Mouse (Mus musculus): ENCODE results near the gene Gatc. TPM values are rescaled to one million over a fixed set of nuclear protein-coding genes. Genes with fewer than 3 reads are reported as not detected.

Gatc gene
- polyA plus RNA-seq, 1 experiment from 2014 or later: 26.7 TPM

DNA sequence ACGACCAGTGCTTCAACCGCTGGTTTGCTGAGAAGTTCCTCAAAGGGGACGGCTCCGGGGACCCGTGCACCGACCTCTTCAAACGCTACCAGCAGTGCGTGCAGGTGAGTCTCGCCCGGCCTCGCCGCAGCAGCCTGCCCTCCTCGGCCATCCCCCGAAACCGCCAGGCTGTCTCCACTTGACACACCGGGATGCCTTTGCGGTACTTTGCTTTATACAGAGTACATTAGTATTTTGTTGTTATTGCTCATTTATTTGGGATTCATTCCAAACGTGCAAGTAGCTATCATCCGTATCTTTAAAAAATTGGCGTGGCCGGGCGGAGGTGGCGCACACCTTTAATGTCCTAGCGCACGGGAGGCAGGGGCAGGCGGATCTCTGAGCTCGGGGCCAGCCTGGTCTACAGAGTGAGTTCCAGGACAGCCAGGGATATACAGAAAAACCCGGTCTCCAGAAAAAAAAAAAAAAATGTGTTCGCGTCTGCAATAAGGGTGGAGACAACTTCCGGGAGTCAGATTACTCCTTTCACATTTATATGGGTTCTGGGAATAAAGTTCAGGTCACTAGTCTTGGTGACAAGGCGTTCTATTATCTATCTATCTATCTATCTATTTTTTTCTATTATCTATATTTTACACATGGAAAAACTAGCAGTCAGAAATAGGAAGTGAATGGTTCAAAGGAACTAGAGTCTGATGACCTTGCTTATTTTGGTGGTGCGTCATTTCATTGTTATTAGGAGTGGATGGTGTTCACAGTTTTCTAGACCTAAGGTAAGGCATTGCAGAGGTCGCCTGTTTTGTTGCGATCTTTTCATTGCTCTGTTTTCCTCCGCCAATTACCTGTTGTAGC, 562 bp upstream of the Gatc start:
- Histone ChIP-seq H3K36me3 (ENCODE audit: control insufficient read depth, insufficient read depth, low read length) (peaks cover 46% of the 10 kb centered on the region), H3K27me3 (replicated peaks; ENCODE audit: control insufficient read depth, insufficient read depth, low read length) (no peaks in the 10 kb centered on the region), H3K4me2 (ENCODE audit: low read depth, low read length) (peak overlapping the region; percentile 63), H3K9me3 (ENCODE audit: control insufficient read depth, low read length) (no peaks in the 10 kb centered on the region), H3K4me1 (ENCODE audit: control insufficient read depth, insufficient read depth, low read length) (peaks cover 6% of the 10 kb centered on the region), H3K9ac (ENCODE audit: low read depth, low read length) (peak overlapping the region; percentile 92), H3K4me3 (ENCODE audit: low read depth, low read length) (peak overlapping the region; percentile 88), H3K27ac (replicated peaks; ENCODE audit: low read depth, low read length) (peak overlapping the region; percentile 75; the same call in 1 of the 2 replicates)
- WGBS: 13% methylated on average over 36 of the region's 36 CpGs
- DNase-seq (ENCODE audit: low spot score) (no peak), ATAC-seq (ENCODE audit: low read depth) (no peak; the same call in 1 of the 2 replicates)

- Histone ChIP-seq H3K9me3 (ENCODE audit: control insufficient read depth, low read length) (no peaks in the 10 kb centered on the region), H3K27ac (replicated peaks; ENCODE audit: low read depth, low read length) (no peak overlapping the region), H3K4me3 (ENCODE audit: low read depth, low read length) (peak overlapping the region; percentile 88), H3K9ac (ENCODE audit: low read depth, low read length) (peak overlapping the region; percentile 92), H3K36me3 (ENCODE audit: control insufficient read depth, insufficient read depth, low read length) (peaks cover 46% of the 10 kb centered on the region), H3K4me1 (ENCODE audit: control insufficient read depth, insufficient read depth, low read length) (peaks cover 6% of the 10 kb centered on the region), H3K27me3 (replicated peaks; ENCODE audit: control insufficient read depth, insufficient read depth, low read length) (no peaks in the 10 kb centered on the region), H3K4me2 (ENCODE audit: low read depth, low read length) (peak overlapping the region; percentile 63)
- WGBS: 24% methylated on average over 7 of the region's 7 CpGs
- DNase-seq (ENCODE audit: low spot score) (no peak), ATAC-seq (ENCODE audit: low read depth) (no peak)
Measured at GRCm38 (mm10) chr5:115340007-115340406, 971 bp downstream of the Gatc start.

DNA sequence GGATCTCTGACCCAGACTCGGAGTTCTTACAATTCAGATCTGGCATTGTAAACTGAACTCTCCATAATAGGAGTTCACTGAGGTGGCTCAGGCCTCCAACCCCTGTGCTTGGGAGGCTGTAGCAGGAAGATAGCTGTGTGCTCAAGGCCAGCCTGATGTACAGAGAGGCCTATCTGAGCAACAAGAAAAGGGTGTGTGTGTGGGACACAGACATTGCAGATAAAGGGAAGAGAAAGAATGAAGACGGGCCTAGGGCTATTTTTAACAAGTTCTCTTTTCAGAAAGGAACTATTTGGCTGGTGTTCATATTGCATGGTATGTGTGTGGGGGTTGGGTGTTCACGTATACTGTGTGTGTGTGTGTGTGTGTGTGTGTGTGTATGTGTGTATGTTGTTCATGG, 7.4 kb downstream of the Gatc start:
- WGBS: 78% methylated on average over 3 of the region's 3 CpGs
- no peaks in the 10 kb centered on the region for H3K9me3 ChIP-seq (ENCODE audit: control insufficient read depth, low read length)
- no peak overlapping the region for H3K27ac ChIP-seq (replicated peaks; ENCODE audit: low read depth, low read length)
- no peak overlapping the region for H3K4me2 ChIP-seq (ENCODE audit: low read depth, low read length)
- H3K27me3 ChIP-seq (replicated peaks; ENCODE audit: control insufficient read depth, insufficient read depth, low read length): no peaks in the 10 kb centered on the region
- DNase-seq (ENCODE audit: low spot score): no peak
- H3K4me3 ChIP-seq (ENCODE audit: low read depth, low read length): no peak overlapping the region
- H3K4me1 ChIP-seq (ENCODE audit: control insufficient read depth, insufficient read depth, low read length): peaks cover 8% of the 10 kb centered on the region
- no peak for ATAC-seq (ENCODE audit: low read depth)
- H3K36me3 ChIP-seq (ENCODE audit: control insufficient read depth, insufficient read depth, low read length): peaks cover 79% of the 10 kb centered on the region
- no peak overlapping the region for H3K9ac ChIP-seq (ENCODE audit: low read depth, low read length)

GRCm38 (mm10) chr5:115330955-115331354, 10.0 kb downstream of the Gatc start:
- Histone ChIP-seq H3K27ac (replicated peaks; ENCODE audit: low read depth, low read length) (no peak overlapping the region), H3K36me3 (ENCODE audit: control insufficient read depth, insufficient read depth, low read length) (peaks cover 69% of the 10 kb centered on the region), H3K27me3 (replicated peaks; ENCODE audit: control insufficient read depth, insufficient read depth, low read length) (no peaks in the 10 kb centered on the region), H3K4me1 (ENCODE audit: control insufficient read depth, insufficient read depth, low read length) (peaks cover 15% of the 10 kb centered on the region), H3K9ac (ENCODE audit: low read depth, low read length) (no peak overlapping the region), H3K4me2 (ENCODE audit: low read depth, low read length) (no peak overlapping the region), H3K9me3 (ENCODE audit: control insufficient read depth, low read length) (no peaks in the 10 kb centered on the region), H3K4me3 (ENCODE audit: low read depth, low read length) (no peak overlapping the region)
- 92% methylated on average over 9 of the region's 9 CpGs for WGBS
- DNase-seq (ENCODE audit: low spot score) (no peak), ATAC-seq (ENCODE audit: low read depth) (no peak)

DNA sequence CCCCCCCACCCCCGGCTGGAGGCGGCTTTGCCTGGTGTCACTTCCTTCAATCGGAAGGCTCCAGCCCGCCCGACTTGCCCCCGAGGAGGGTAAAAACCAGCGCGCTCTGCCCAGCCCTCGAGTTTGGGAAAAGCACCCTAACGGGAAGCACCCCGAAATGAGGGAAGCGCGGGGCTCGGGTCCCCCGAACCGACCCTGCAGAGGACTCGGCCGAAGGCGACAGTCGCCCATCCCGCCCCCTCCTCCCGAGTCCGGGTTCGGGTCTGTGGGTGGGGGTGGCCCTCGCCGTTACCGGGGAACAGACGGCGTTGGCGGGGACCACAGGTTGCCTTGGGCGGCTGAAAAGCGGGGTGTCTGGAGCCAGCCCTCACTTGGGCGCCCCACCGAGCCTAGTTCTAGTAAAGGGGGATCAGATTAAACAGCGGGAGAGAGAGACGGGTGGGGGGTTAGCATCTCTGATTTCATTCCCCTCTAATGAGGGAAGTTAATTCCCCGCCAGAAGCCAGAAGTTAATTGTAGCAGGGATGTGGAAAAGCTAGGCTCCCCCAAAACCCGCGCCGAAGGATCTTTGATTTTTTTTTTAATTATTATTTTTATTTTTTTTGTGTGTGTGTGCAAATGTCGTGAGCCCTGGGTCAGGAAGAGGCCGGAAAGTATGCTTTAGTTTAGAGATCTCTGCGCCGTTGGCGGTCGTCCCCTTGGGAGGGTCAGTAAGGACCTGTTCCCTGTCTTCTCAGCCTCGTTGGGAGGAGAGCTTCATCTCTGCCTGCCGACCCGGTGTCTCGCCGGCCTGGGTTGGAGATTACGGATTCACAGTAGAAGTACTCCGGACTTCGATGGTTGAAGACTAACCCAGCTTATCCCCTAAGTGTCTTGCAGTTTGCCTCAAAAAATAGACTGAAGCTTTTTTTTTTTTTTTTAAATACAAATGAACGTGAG, 13.1 kb downstream of the Gatc start:
- no peaks in the 10 kb centered on the region for H3K27me3 ChIP-seq (replicated peaks; ENCODE audit: control insufficient read depth, insufficient read depth, low read length)
- no peaks in the 10 kb centered on the region for H3K9me3 ChIP-seq (ENCODE audit: control insufficient read depth, low read length)
- peak overlapping the region; percentile 67 for H3K4me2 ChIP-seq (ENCODE audit: low read depth, low read length)
- ATAC-seq (ENCODE audit: low read depth) (peak; percentile 2; the same call in 1 of the 2 replicates), DNase-seq (ENCODE audit: low spot score) (no peak)
- H3K4me1 ChIP-seq (ENCODE audit: control insufficient read depth, insufficient read depth, low read length): peaks cover 17% of the 10 kb centered on the region
- H3K36me3 ChIP-seq (ENCODE audit: control insufficient read depth, insufficient read depth, low read length): peaks cover 38% of the 10 kb centered on the region
- 1% methylated on average over 42 of the region's 55 CpGs for WGBS
- peak overlapping the region; percentile 86 for H3K27ac ChIP-seq (replicated peaks; ENCODE audit: low read depth, low read length)
- H3K9ac ChIP-seq (ENCODE audit: low read depth, low read length): peak overlapping the region; percentile 92
- H3K4me3 ChIP-seq (ENCODE audit: low read depth, low read length): peak overlapping the region; percentile 92

- H3K36me3 ChIP-seq (ENCODE audit: control insufficient read depth, insufficient read depth, low read length): peaks cover 30% of the 10 kb centered on the region
- ATAC-seq (ENCODE audit: low read depth): peak; percentile 94
- 0% methylated on average over 37 of the region's 97 CpGs for whole genome bisulfite sequencing
- peak; percentile 95 for DNase-seq (ENCODE audit: low spot score)
- H3K27me3 ChIP-seq (replicated peaks; ENCODE audit: control insufficient read depth, insufficient read depth, low read length): no peaks in the 10 kb centered on the region
- H3K9me3 ChIP-seq (ENCODE audit: control insufficient read depth, low read length): no peaks in the 10 kb centered on the region
- H3K4me3 ChIP-seq (ENCODE audit: low read depth, low read length): peak within 1 kb of the TSS; percentile 92
- H3K4me1 ChIP-seq (ENCODE audit: control insufficient read depth, insufficient read depth, low read length): peaks cover 17% of the 10 kb centered on the region
- peak within 1 kb of the TSS; percentile 67 for H3K4me2 ChIP-seq (ENCODE audit: low read depth, low read length)
- H3K9ac ChIP-seq (ENCODE audit: low read depth, low read length): peak within 1 kb of the TSS; percentile 92
- peak within 1 kb of the TSS; percentile 86 for H3K27ac ChIP-seq (replicated peaks; ENCODE audit: low read depth, low read length)
Measured at GRCm38 (mm10) chr5:115326875-115327609, 13.9 kb downstream of the Gatc start, which contains the start of gene Srsf9. TSS of gene Srsf9 (plus strand) at chr5:115327177.

DNA sequence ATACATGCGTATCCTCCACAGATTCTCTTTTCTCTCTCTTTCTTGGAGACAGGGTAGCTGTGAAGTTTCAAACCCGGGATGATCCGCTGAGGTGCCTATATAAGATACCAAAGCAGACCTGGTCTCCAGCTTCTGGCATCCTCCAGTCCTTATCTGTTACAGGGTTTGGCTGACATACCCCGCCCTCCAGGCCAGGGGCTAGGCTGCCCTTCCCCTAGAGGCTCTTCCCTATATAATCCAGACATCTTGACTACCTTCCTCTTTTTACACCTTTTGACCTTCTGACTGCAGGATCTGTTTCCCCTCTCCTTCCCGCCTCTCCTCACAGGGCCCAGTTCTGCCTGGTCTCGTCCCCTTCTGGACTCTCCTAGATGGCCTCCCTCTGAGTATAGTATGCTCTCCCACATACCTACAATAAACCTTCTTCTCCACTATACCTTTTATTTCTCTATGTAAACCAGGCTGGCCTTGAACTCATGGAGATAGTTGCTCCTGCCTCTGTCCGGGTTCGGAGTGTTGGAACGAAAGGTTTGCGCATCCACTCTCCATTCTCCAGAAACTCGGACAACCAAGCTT, 14.6 kb downstream of the Gatc start:
- Histone ChIP-seq H3K27ac (replicated peaks; ENCODE audit: low read depth, low read length) (peak overlapping the region; percentile 86), H3K27me3 (replicated peaks; ENCODE audit: control insufficient read depth, insufficient read depth, low read length) (no peaks in the 10 kb centered on the region), H3K4me1 (ENCODE audit: control insufficient read depth, insufficient read depth, low read length) (peaks cover 17% of the 10 kb centered on the region), H3K4me2 (ENCODE audit: low read depth, low read length) (peak overlapping the region; percentile 67), H3K36me3 (ENCODE audit: control insufficient read depth, insufficient read depth, low read length) (peaks cover 23% of the 10 kb centered on the region), H3K4me3 (ENCODE audit: low read depth, low read length) (peak overlapping the region; percentile 92), H3K9ac (ENCODE audit: low read depth, low read length) (peak overlapping the region; percentile 92), H3K9me3 (ENCODE audit: control insufficient read depth, low read length) (no peaks in the 10 kb centered on the region)
- WGBS: 22% methylated on average over 11 of the region's 11 CpGs
- ATAC-seq (ENCODE audit: low read depth) (peak; percentile 28), DNase-seq (ENCODE audit: low spot score) (no peak)

Data from embryonic facial prominence, embryonic 14.5 days (tissue).